Mouse (Mus musculus): Measurements from ENCODE around the gene Mlkl. TPM values are rescaled to one million over a fixed set of nuclear protein-coding genes. Genes with fewer than 3 reads are reported as not detected.

Mlkl gene
- total and polyA plus RNA-seq, 3 experiments, result 9.3 to 20.1 TPM; not detected in 1

DNA sequence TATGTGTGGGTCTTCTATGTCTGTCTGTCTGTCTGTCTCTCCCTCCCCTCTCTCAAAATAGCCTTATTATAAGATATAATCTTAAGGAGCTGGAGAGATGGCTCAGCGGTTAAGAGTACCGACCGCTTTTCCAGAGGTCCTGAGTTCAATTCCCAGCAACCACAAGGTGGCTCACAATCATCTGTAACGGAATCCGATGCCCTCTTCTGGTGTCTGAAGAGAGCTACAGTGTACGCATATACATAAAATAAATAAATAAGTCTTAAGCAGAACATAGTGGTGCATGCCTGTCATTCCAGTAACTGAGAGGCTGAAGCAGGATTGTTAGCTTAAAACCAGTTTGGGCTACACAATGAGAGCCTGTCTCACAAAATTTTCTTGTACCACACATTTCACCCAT, 12.6 kb upstream of the Mlkl start:
- Histone ChIP-seq H3K4me1 (ENCODE audit: control insufficient read depth in 1 of 2, insufficient read depth in 2 of 2, low read length in 2 of 2) (no peaks in the 10 kb centered on the region), H3K9me3 (replicated peaks; ENCODE audit: insufficient read depth, low read length) (no peaks in the 10 kb centered on the region), H3K4me3 (ENCODE audit: control insufficient read depth in 1 of 2, insufficient read depth in 1 of 2, low read depth in 2 of 2, low read length in 2 of 2) (no peak overlapping the region), H3K79me2 (ENCODE audit: control insufficient read depth, insufficient read depth, low read length, poor library complexity) (no peaks in the 10 kb centered on the region), H3K27ac (ENCODE audit: control insufficient read depth, low read depth, low read length) (no peak overlapping the region), H3K27me3 (ENCODE audit: control insufficient read depth in 1 of 2, insufficient read depth in 2 of 2, low read length in 2 of 2) (peaks cover 2% of the 10 kb centered on the region in 2 experiments; a peak in 2 of 4 replicates), H3K9ac (ENCODE audit: control insufficient read depth, low read depth, low read length, poor library complexity, severe bottlenecking) (no peak overlapping the region), H3K36me3 (ENCODE audit: control insufficient read depth in 1 of 2, insufficient read depth in 2 of 2, low read length in 2 of 2) (no peaks in the 10 kb centered on the region)
- TF ChIP-seq ELF1 (IDR thresholded peaks at IDR 0.05; ENCODE audit: low read depth, low read length) (no peak), CTCF (IDR thresholded peaks at IDR 0.05 in 2 of 3, conservative IDR thresholded peaks at IDR 0.05 in 1 of 3; ENCODE audit: control insufficient read depth in 1 of 3, insufficient read depth in 1 of 3, low read depth in 2 of 3, low read length in 3 of 3, poor library complexity in 1 of 3, severe bottlenecking in 1 of 3) (peak; percentile 4 to 63 (median 7); a peak in 3 of 6 replicates), SMC3 (IDR thresholded peaks at IDR 0.05; ENCODE audit: low read depth, low read length) (peak; percentile 41), GABPA (IDR thresholded peaks at IDR 0.05; ENCODE audit: low read depth, low read length) (no peak)
- DNase-seq (ENCODE audit: low read depth, low spot score), result peak; percentile 22

DNA sequence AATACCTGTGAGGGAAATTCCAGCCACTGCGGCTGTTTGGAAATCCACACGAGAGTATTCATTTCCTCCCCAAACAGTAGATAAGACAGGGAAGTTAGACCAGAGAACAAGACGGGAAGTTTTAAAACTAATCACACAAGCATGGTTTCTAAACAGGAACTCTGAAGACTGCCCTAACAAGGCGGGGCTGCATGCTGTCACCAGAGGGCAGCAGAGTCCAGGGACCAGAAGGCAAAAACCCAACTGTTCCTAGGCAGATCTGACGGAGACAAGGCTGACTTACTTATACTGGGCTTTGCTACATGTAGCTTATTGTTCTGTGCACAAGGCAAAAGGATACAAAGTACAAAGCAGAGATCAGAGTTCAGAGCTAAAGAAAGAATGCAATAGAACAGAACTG, 5.2 kb upstream of the Mlkl start:
- Histone ChIP-seq H3K4me3 (ENCODE audit: control insufficient read depth in 1 of 2, insufficient read depth in 1 of 2, low read depth in 2 of 2, low read length in 2 of 2) (no peak overlapping the region), H3K9me3 (replicated peaks; ENCODE audit: insufficient read depth, low read length) (no peaks in the 10 kb centered on the region), H3K79me2 (ENCODE audit: control insufficient read depth, insufficient read depth, low read length, poor library complexity) (no peaks in the 10 kb centered on the region), H3K27me3 (ENCODE audit: control insufficient read depth in 1 of 2, insufficient read depth in 2 of 2, low read length in 2 of 2) (peaks cover 0 to 2% of the 10 kb centered on the region in 2 experiments; a peak in 1 of 4 replicates), H3K9ac (ENCODE audit: control insufficient read depth, low read depth, low read length, poor library complexity, severe bottlenecking) (no peak overlapping the region), H3K36me3 (ENCODE audit: control insufficient read depth in 1 of 2, insufficient read depth in 2 of 2, low read length in 2 of 2) (peaks cover 0 to 5% of the 10 kb centered on the region in 2 experiments; a peak in 1 of 4 replicates), H3K4me1 (ENCODE audit: control insufficient read depth in 1 of 2, insufficient read depth in 2 of 2, low read length in 2 of 2) (peaks cover 0 to 5% of the 10 kb centered on the region in 2 experiments; a peak in 2 of 4 replicates), H3K27ac (ENCODE audit: control insufficient read depth, low read depth, low read length) (no peak overlapping the region)
- DNase-seq (ENCODE audit: low read depth, low spot score), result peak; percentile 91
- peak; percentile 57; the same call in 1 of the 2 replicates for TF ChIP-seq TBP (IDR thresholded peaks at IDR 0.05; ENCODE audit: low read depth, low read length)
- no peak for TF ChIP-seq ETS1 (IDR thresholded peaks at IDR 0.05; ENCODE audit: low read depth, low read length)
- TF ChIP-seq SMC3 (IDR thresholded peaks at IDR 0.05; ENCODE audit: low read depth, low read length), result peak; percentile 97
- TF ChIP-seq ZC3H11A (IDR thresholded peaks at IDR 0.05; ENCODE audit: low read depth, low read length), result peak; percentile 85
- no peak for TF ChIP-seq MXI1 (IDR thresholded peaks at IDR 0.05; ENCODE audit: low read depth, low read length)
- peak; percentile 92 to 98 (median 96) for TF ChIP-seq CTCF (IDR thresholded peaks at IDR 0.05 in 2 of 3, conservative IDR thresholded peaks at IDR 0.05 in 1 of 3; ENCODE audit: control insufficient read depth in 1 of 3, insufficient read depth in 1 of 3, low read depth in 2 of 3, low read length in 3 of 3, poor library complexity in 1 of 3, severe bottlenecking in 1 of 3)
- TF ChIP-seq KAT2A (conservative IDR thresholded peaks at IDR 0.05; ENCODE audit: low read depth, low read length), result no peak
- TF ChIP-seq GATA1 (IDR thresholded peaks at IDR 0.05; ENCODE audit: low read depth, low read length), result peak; percentile 52
- TF ChIP-seq MYB (IDR thresholded peaks at IDR 0.05; ENCODE audit: low read depth, low read length), result no peak
- TF ChIP-seq POLR2A (IDR thresholded peaks at IDR 0.05; ENCODE audit: control insufficient read depth in 1 of 2, insufficient read depth in 1 of 2, low read depth in 1 of 2, low read length in 2 of 2, poor library complexity in 1 of 2), result no peak
- TF ChIP-seq E2F4 (IDR thresholded peaks at IDR 0.05; ENCODE audit: borderline replicate concordance, low read depth, low read length), result no peak
- no peak for TF ChIP-seq CHD2 (IDR thresholded peaks at IDR 0.05; ENCODE audit: low read length)
- peak; percentile 98 for TF ChIP-seq RAD21 (IDR thresholded peaks at IDR 0.05; ENCODE audit: low read depth, low read length)
- TF ChIP-seq CHD1 (IDR thresholded peaks at IDR 0.05; ENCODE audit: low read depth, low read length), result no peak
- TF ChIP-seq MAX (IDR thresholded peaks at IDR 0.05; ENCODE audit: low read length), result 0 out of 2 replicates have a peak, but pooled peaks have one; percentile 1
- TF ChIP-seq NELFE (IDR thresholded peaks at IDR 0.05; ENCODE audit: low read depth, low read length), result no peak
- no peak for TF ChIP-seq GABPA (IDR thresholded peaks at IDR 0.05; ENCODE audit: low read depth, low read length)
- TF ChIP-seq POLR2AphosphoS2 (IDR thresholded peaks at IDR 0.05; ENCODE audit: low read length), result no peak
- TF ChIP-seq EP300 (IDR thresholded peaks at IDR 0.05; ENCODE audit: low read depth in 1 of 2, low read length in 2 of 2), result peak in 1 of 2 experiments; percentile 24; a peak in 2 of 4 replicates
- TF ChIP-seq SIN3A (IDR thresholded peaks at IDR 0.05; ENCODE audit: low read length), result peak; percentile 51; the same call in 1 of the 2 replicates
- peak; percentile 83; the same call in 1 of the 2 replicates for TF ChIP-seq MYC (IDR thresholded peaks at IDR 0.05; ENCODE audit: low read depth, low read length)
- TF ChIP-seq ELF1 (IDR thresholded peaks at IDR 0.05; ENCODE audit: low read depth, low read length), result no peak; the same call in 1 of the 2 replicates
- no peak for TF ChIP-seq ZKSCAN1 (IDR thresholded peaks at IDR 0.05; ENCODE audit: low read depth, low read length)
- TF ChIP-seq MAZ (IDR thresholded peaks at IDR 0.05; ENCODE audit: low read depth, low read length), result no peak
- TF ChIP-seq USF1 (IDR thresholded peaks at IDR 0.05; ENCODE audit: low read depth, low read length), result no peak
- no peak for TF ChIP-seq POLR2AphosphoS5 (IDR thresholded peaks at IDR 0.05; ENCODE audit: borderline replicate concordance, low read depth, low read length)
- no peak for TF ChIP-seq MAFK (IDR thresholded peaks at IDR 0.05; ENCODE audit: borderline replicate concordance, low read depth, low read length)
- no peak for TF ChIP-seq ZNF384 (IDR thresholded peaks at IDR 0.05; ENCODE audit: low read depth, low read length)
- TF ChIP-seq RCOR1 (IDR thresholded peaks at IDR 0.05; ENCODE audit: low read depth, low read length), result no peak

Measured in MEL (cell line).